Mouse (Mus musculus): ENCODE data around the gene Map3k15. TPM values are rescaled to one million over a fixed set of nuclear protein-coding genes. Genes with fewer than 3 reads are reported as not detected.

The Map3k15 gene
- polyA plus RNA-seq, 1 experiment from 2014 or later: 0.32 TPM

GRCm38 (mm10) chrX:160137861-160138717 lies 149.9 kb downstream of the Map3k15 start, which contains the start of gene Pdha1:
TSS of gene Pdha1 (minus strand) at chrX:160138413.
- H3K4me1 ChIP-seq (replicated peaks; ENCODE audit: control insufficient read depth, insufficient read depth, low read length): no peaks in the 10 kb centered on the region
- H3K27ac ChIP-seq (ENCODE audit: low read depth, low read length): peak within 1 kb of the TSS; percentile 79
- WGBS: 11% methylated on average over 31 of the region's 67 CpGs
- H3K9ac ChIP-seq (ENCODE audit: low read depth, low read length): peak within 1 kb of the TSS; percentile 69
- peak within 1 kb of the TSS; percentile 61 for H3K4me2 ChIP-seq (replicated peaks; ENCODE audit: low read depth, low read length)
- H3K27me3 ChIP-seq (ENCODE audit: control insufficient read depth, insufficient read depth, low read length): peaks cover 2% of the 10 kb centered on the region; the same call in 1 of the 2 replicates
- peak; percentile 98 for ATAC-seq (ENCODE audit: low FRiP score)
- H3K4me3 ChIP-seq (ENCODE audit: low read depth, low read length): peak within 1 kb of the TSS; percentile 62
- no peaks in the 10 kb centered on the region for H3K9me3 ChIP-seq (ENCODE audit: control insufficient read depth, low read length)
- peak; percentile 86 for DNase-seq (ENCODE audit: low spot score)
- H3K36me3 ChIP-seq (ENCODE audit: control insufficient read depth, insufficient read depth, low read length): no peaks in the 10 kb centered on the region

DNA sequence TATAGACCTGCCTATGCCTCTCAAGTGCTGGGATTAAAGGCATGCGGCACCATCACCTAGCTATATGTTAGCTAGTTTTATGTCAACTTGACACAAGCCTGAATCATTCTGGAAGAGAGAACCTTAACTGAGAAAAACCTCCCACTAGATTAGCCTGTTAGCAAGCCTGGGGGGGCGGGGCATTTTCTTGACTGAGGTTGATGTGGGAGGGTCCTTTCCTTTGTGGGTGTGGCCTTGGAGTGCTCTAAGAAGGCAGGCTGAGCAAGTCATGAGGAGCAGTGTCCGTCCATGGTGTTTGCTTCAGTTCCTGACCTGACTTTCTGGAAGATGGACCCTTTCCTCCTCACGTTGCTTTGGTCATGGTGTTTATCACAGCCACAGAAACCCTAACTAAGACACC lies 158.6 kb downstream of the Map3k15 start:
- H3K9ac ChIP-seq (ENCODE audit: low read depth, low read length): no peak overlapping the region
- H3K4me3 ChIP-seq (ENCODE audit: low read depth, low read length): no peak overlapping the region
- no peaks in the 10 kb centered on the region for H3K4me1 ChIP-seq (replicated peaks; ENCODE audit: control insufficient read depth, insufficient read depth, low read length)
- no peaks in the 10 kb centered on the region for H3K9me3 ChIP-seq (ENCODE audit: control insufficient read depth, low read length)
- H3K4me2 ChIP-seq (replicated peaks; ENCODE audit: low read depth, low read length): no peak overlapping the region
- no peak overlapping the region for H3K27ac ChIP-seq (ENCODE audit: low read depth, low read length)
- H3K27me3 ChIP-seq (ENCODE audit: control insufficient read depth, insufficient read depth, low read length): no peaks in the 10 kb centered on the region
- no peaks in the 10 kb centered on the region for H3K36me3 ChIP-seq (ENCODE audit: control insufficient read depth, insufficient read depth, low read length)
- DNase-seq (ENCODE audit: low spot score): no peak
- WGBS: 78% methylated on average over 4 of the region's 4 CpGs
- no peak for ATAC-seq (ENCODE audit: low FRiP score)

DNA sequence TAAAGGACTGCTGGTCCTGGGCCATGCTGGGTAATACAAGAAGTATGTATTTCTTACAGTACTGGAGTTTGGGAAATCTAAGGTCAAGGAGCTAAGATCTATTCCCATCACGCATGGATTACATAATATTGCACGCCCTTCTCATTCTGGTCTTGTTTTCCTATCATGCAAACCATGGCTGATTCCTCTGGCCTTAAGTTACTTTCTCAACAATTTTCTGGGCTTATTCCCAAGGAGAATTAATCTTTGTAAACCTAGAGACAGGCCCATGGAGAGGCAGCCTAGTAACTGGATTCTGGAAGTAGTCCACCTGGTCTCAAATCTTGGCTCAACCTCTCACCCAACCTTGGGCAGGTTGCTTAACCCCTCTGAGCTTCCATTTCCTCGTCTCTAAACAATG lies 159.2 kb downstream of the Map3k15 start:
- WGBS: 92% methylated on average over 3 of the region's 3 CpGs
- no peaks in the 10 kb centered on the region for H3K27me3 ChIP-seq (ENCODE audit: control insufficient read depth, insufficient read depth, low read length)
- no peak for DNase-seq (ENCODE audit: low spot score)
- H3K9me3 ChIP-seq (ENCODE audit: control insufficient read depth, low read length): no peaks in the 10 kb centered on the region
- no peak overlapping the region for H3K4me2 ChIP-seq (replicated peaks; ENCODE audit: low read depth, low read length)
- no peaks in the 10 kb centered on the region for H3K4me1 ChIP-seq (replicated peaks; ENCODE audit: control insufficient read depth, insufficient read depth, low read length)
- no peak for ATAC-seq (ENCODE audit: low FRiP score)
- H3K36me3 ChIP-seq (ENCODE audit: control insufficient read depth, insufficient read depth, low read length): no peaks in the 10 kb centered on the region
- no peak overlapping the region for H3K4me3 ChIP-seq (ENCODE audit: low read depth, low read length)
- no peak overlapping the region for H3K9ac ChIP-seq (ENCODE audit: low read depth, low read length)
- no peak overlapping the region for H3K27ac ChIP-seq (ENCODE audit: low read depth, low read length)

DNA sequence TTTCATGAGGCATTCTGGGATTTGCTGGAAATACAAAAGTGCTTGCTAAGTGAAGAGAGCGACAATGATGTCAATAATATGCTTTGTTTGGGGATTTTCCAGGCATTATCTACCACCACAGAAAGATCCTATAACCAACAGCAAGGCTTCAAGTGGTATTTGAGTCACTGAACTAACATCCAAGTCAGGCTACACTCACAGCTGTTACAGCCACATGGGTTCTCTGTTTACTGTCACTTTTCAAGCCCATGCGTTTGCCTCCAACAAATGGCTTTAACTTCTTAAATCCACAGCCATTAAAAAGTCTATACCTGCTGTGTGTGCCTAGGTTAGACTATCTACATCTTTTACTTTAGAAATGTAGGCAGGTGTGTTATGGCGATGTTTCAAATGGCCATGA lies 160.6 kb downstream of the Map3k15 start:
- H3K27me3 ChIP-seq (ENCODE audit: control insufficient read depth, insufficient read depth, low read length): no peaks in the 10 kb centered on the region
- no peak overlapping the region for H3K4me2 ChIP-seq (replicated peaks; ENCODE audit: low read depth, low read length)
- no peak for ATAC-seq (ENCODE audit: low FRiP score)
- H3K9ac ChIP-seq (ENCODE audit: low read depth, low read length): no peak overlapping the region
- H3K4me1 ChIP-seq (replicated peaks; ENCODE audit: control insufficient read depth, insufficient read depth, low read length): no peaks in the 10 kb centered on the region
- H3K4me3 ChIP-seq (ENCODE audit: low read depth, low read length): no peak overlapping the region
- DNase-seq (ENCODE audit: low spot score): no peak
- H3K9me3 ChIP-seq (ENCODE audit: control insufficient read depth, low read length): no peaks in the 10 kb centered on the region
- no peak overlapping the region for H3K27ac ChIP-seq (ENCODE audit: low read depth, low read length)
- 96% methylated on average over 3 of the region's 3 CpGs for WGBS
- H3K36me3 ChIP-seq (ENCODE audit: control insufficient read depth, insufficient read depth, low read length): no peaks in the 10 kb centered on the region

DNA sequence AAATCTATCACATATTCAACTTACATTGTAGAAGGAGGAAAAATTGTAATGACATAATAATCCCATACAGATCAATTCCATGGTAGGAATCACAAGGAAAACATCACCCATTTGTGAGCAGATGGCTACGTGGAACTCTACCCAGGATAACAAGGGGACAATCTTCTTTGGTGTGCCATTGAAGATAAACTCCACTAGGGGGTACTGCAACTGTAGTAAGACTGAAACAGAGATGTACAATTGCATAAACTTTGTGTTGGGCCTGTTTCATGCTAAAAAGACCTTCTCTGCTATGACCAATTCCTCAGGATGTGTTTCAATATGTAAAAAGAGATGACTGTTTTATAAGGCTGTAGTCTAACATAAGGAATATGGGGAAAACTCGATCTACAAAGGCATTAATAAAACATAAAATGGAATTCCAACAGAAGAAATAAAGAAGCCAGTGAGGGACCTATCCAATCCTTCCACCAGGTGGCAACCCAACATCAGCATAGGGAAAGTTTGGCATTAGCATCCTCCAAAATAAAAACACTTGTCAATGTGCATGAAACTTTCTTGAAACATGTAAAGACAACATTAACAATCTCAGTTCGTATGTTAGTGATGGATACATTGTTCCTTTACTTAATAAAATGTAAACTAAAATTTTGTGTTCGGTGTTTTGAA lies 165.0 kb downstream of the Map3k15 start:
- Histone ChIP-seq H3K4me1 (replicated peaks; ENCODE audit: control insufficient read depth, insufficient read depth, low read length) (no peaks in the 10 kb centered on the region), H3K27me3 (ENCODE audit: control insufficient read depth, insufficient read depth, low read length) (no peaks in the 10 kb centered on the region), H3K9me3 (ENCODE audit: control insufficient read depth, low read length) (no peaks in the 10 kb centered on the region), H3K36me3 (ENCODE audit: control insufficient read depth, insufficient read depth, low read length) (no peaks in the 10 kb centered on the region), H3K27ac (ENCODE audit: low read depth, low read length) (no peak overlapping the region), H3K4me2 (replicated peaks; ENCODE audit: low read depth, low read length) (no peak overlapping the region), H3K9ac (ENCODE audit: low read depth, low read length) (no peak overlapping the region), H3K4me3 (ENCODE audit: low read depth, low read length) (no peak overlapping the region)
- DNase-seq (ENCODE audit: low spot score) (peak; percentile 16), ATAC-seq (ENCODE audit: low FRiP score) (no peak)
- WGBS: 62% methylated on average over 4 of the region's 4 CpGs

GRCm38 (mm10) chrX:160164259-160164658 lies 176.0 kb downstream of the Map3k15 start:
- Histone ChIP-seq H3K4me2 (replicated peaks; ENCODE audit: low read depth, low read length) (no peak overlapping the region), H3K9me3 (ENCODE audit: control insufficient read depth, low read length) (no peaks in the 10 kb centered on the region), H3K36me3 (ENCODE audit: control insufficient read depth, insufficient read depth, low read length) (no peaks in the 10 kb centered on the region), H3K9ac (ENCODE audit: low read depth, low read length) (no peak overlapping the region), H3K27me3 (ENCODE audit: control insufficient read depth, insufficient read depth, low read length) (no peaks in the 10 kb centered on the region), H3K27ac (ENCODE audit: low read depth, low read length) (no peak overlapping the region), H3K4me1 (replicated peaks; ENCODE audit: control insufficient read depth, insufficient read depth, low read length) (no peaks in the 10 kb centered on the region), H3K4me3 (ENCODE audit: low read depth, low read length) (no peak overlapping the region)
- WGBS: 82% methylated on average over 3 of the region's 3 CpGs
- ATAC-seq (ENCODE audit: low FRiP score) (no peak), DNase-seq (ENCODE audit: low spot score) (no peak)

- Histone ChIP-seq H3K9ac (ENCODE audit: low read depth, low read length) (no peak overlapping the region), H3K9me3 (ENCODE audit: control insufficient read depth, low read length) (no peaks in the 10 kb centered on the region), H3K36me3 (ENCODE audit: control insufficient read depth, insufficient read depth, low read length) (no peaks in the 10 kb centered on the region), H3K4me2 (replicated peaks; ENCODE audit: low read depth, low read length) (no peak overlapping the region), H3K4me1 (replicated peaks; ENCODE audit: control insufficient read depth, insufficient read depth, low read length) (no peaks in the 10 kb centered on the region), H3K4me3 (ENCODE audit: low read depth, low read length) (no peak overlapping the region), H3K27me3 (ENCODE audit: control insufficient read depth, insufficient read depth, low read length) (no peaks in the 10 kb centered on the region), H3K27ac (ENCODE audit: low read depth, low read length) (no peak overlapping the region)
- WGBS: 41% methylated on average over 6 of the region's 6 CpGs
- DNase-seq (ENCODE audit: low spot score) (peak; percentile 0), ATAC-seq (ENCODE audit: low FRiP score) (peak; percentile 71)
Observed at GRCm38 (mm10) chrX:160166246-160166985, 178.2 kb downstream of the Map3k15 start.

DNA sequence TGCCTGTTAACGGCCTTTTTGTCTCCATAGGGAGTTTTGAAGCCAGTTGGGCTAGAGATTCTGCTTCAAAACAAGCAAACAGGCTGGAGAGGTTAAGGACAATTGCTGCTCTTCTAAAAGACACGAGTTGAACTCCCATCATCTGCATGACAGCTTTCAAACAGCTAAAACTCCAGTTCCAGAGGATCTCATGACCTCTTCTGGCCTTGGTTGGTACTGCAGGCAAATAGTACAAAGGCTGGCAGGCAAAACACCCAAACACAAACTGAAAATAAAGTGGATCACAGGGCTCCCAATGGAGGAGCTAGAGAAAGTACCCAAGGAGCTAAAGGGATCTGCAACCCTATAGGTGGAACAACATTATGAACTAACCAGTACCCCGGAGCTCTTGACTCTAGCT lies 181.9 kb downstream of the Map3k15 start:
- ATAC-seq (ENCODE audit: low FRiP score) (no peak; the same call in 1 of the 2 replicates), DNase-seq (ENCODE audit: low spot score) (peak; percentile 78)
- no peak overlapping the region for H3K4me3 ChIP-seq (ENCODE audit: low read depth, low read length)
- no peak overlapping the region for H3K4me2 ChIP-seq (replicated peaks; ENCODE audit: low read depth, low read length)
- H3K9me3 ChIP-seq (ENCODE audit: control insufficient read depth, low read length): no peaks in the 10 kb centered on the region
- H3K4me1 ChIP-seq (replicated peaks; ENCODE audit: control insufficient read depth, insufficient read depth, low read length): no peaks in the 10 kb centered on the region
- no peaks in the 10 kb centered on the region for H3K27me3 ChIP-seq (ENCODE audit: control insufficient read depth, insufficient read depth, low read length)
- H3K27ac ChIP-seq (ENCODE audit: low read depth, low read length): no peak overlapping the region
- H3K9ac ChIP-seq (ENCODE audit: low read depth, low read length): no peak overlapping the region
- H3K36me3 ChIP-seq (ENCODE audit: control insufficient read depth, insufficient read depth, low read length): no peaks in the 10 kb centered on the region
- WGBS: 18% methylated on average over 2 of the region's 3 CpGs
